Mouse (Mus musculus): Measurements from ENCODE around the gene Mdp1. TPM values are rescaled to one million over a fixed set of nuclear protein-coding genes. Genes with fewer than 3 reads are reported as not detected.

Mdp1 gene
- polyA plus RNA-seq, 1 experiment from 2014 or later: 64.9 TPM

DNA sequence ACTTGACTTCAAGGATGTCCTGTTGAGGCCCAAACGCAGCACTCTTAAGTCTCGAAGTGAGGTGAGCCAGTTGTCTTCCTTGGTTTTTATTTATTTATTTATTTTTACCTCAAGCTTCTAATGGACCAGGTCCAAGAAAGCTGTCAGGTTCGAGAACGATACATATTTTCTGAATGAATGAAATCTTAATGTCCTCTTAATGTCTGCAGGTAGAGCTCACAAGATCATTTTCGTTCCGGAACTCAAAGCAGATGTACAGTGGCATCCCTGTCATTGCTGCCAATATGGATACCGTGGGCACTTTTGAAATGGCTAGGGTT lies 12.4 kb upstream of the Mdp1 start:
- WGBS: 74% methylated on average over 7 of the region's 7 CpGs
- H3K36me3 ChIP-seq: peaks cover 30% of the 10 kb centered on the region
- H3K9ac ChIP-seq: peak overlapping the region; percentile 64
- no peak for ATAC-seq (ENCODE audit: insufficient number of reproducible peaks, insufficient read depth, low FRiP score, low TSS enrichment)
- H3K27ac ChIP-seq: no peak overlapping the region
- H3K9me3 ChIP-seq: no peaks in the 10 kb centered on the region
- H3K4me1 ChIP-seq: peaks cover 16% of the 10 kb centered on the region; the same call in 1 of the 2 replicates
- no peaks in the 10 kb centered on the region for H3K27me3 ChIP-seq
- H3K4me3 ChIP-seq: peak overlapping the region; percentile 78
- H3K4me2 ChIP-seq (replicated peaks): peak overlapping the region; percentile 86

DNA sequence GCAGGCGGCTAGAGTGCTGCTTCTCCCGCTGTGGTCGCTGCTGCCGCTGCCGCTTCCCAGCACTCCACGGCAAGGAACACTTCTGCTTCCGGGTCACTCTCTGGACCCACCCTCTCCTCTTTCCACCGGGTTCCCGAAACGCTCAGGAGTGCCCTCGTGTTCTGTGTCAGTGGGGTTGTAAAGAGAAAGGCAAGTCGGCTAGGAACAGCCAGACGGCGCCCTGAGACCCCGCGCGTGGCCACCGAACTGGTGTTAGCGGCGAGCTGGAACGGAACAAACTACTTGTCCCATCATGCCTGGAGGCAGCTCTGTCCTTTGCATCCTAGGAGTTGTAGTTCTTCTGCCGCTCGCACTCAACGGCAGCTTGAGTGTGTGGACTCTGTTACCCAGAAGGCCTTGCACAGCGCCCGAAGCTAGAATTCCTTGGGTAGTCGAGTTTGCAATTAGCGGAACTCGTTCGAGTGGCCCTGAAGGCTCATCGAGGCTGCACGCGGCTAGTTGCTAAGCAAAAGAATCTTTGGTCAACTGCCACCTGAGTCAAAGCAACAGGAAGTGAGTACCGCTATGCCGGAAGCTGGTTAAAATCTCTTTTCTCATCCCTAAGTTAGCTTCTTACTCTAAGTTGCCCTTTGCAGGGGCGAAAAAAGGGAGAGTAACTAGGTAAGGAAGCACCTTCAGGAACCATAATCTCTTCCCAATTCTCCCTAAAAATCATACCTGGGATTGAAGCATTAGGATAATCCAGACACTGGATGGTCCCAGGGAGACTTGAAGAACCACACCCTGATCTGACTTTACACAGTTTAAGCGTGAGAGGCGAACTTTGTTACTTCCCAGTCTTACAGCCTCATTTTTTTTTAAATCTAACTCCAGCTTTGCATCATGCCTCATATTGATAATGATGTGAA lies 11.8 kb upstream of the Mdp1 start, which contains the start of the genes Gmpr2 and Nedd8:
Gmpr2 (plus strand) TSS at position 109 of the 908 bp plus-strand sequence.
Nedd8 (minus strand) TSS at position 292 of the 908 bp plus-strand sequence.
- peak within 1 kb of the TSS; percentile 78 for H3K4me3 ChIP-seq
- H3K27ac ChIP-seq: peak within 1 kb of the TSS; percentile 85
- WGBS: under 1% methylated on average over 38 of the region's 38 CpGs
- H3K4me2 ChIP-seq (replicated peaks): peak within 1 kb of the TSS; percentile 86
- no peaks in the 10 kb centered on the region for H3K27me3 ChIP-seq
- H3K9ac ChIP-seq: peak within 1 kb of the TSS; percentile 78
- ATAC-seq (ENCODE audit: insufficient number of reproducible peaks, insufficient read depth, low FRiP score, low TSS enrichment): peak; percentile 97
- H3K4me1 ChIP-seq: peaks cover 16% of the 10 kb centered on the region; the same call in 1 of the 2 replicates
- peaks cover 24% of the 10 kb centered on the region for H3K36me3 ChIP-seq
- no peaks in the 10 kb centered on the region for H3K9me3 ChIP-seq

DNA sequence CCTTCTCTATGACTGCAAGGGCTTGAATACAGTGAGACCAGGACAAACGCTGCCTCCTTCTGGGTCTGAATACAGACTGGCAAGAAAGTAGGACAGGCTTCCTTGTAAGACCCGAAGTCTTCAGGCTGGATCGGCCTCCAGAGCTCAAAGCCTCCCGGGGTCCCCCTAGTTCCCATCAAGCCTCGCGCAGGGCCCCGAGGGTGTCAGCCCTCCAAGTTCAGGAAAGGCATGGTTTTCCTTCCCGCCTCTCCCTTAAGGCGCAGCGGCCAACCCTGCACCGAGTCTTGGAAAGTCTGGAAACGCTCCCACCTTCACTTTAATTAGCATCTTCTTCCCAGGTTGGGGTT lies 11.2 kb upstream of the Mdp1 start:
- no peaks in the 10 kb centered on the region for H3K9me3 ChIP-seq
- WGBS: under 1% methylated on average over 12 of the region's 12 CpGs
- H3K4me2 ChIP-seq (replicated peaks): peak overlapping the region; percentile 86
- H3K4me1 ChIP-seq: peaks cover 16% of the 10 kb centered on the region; the same call in 1 of the 2 replicates
- H3K4me3 ChIP-seq: peak overlapping the region; percentile 78
- peak overlapping the region; percentile 78 for H3K9ac ChIP-seq
- ATAC-seq (ENCODE audit: insufficient number of reproducible peaks, insufficient read depth, low FRiP score, low TSS enrichment): peak; percentile 50
- H3K27me3 ChIP-seq: no peaks in the 10 kb centered on the region
- H3K36me3 ChIP-seq: peaks cover 23% of the 10 kb centered on the region
- H3K27ac ChIP-seq: peak overlapping the region; percentile 85

DNA sequence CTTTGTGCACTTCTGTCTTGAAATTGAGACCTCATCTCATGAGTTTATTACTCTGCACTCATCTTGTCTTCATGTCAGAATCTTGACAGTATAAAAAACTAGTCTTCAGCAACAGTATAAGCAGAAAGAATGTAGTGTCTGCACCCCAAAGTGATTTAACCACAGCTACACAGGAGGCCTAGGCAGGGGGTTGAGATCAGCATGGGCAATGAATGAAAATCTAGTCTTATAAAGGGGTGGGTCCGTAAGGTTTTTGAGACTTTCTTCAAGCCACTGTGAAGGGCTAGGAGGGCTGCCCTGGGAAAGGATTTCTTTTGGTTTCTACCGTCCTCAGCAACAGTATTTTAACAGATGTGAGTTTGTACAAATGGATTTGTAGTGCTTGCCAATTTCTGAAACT lies 328 bp upstream of the Mdp1 start:
- Histone ChIP-seq H3K4me3 (peak overlapping the region; percentile 62), H3K4me2 (replicated peaks) (peak overlapping the region; percentile 51), H3K27me3 (no peaks in the 10 kb centered on the region), H3K9me3 (no peaks in the 10 kb centered on the region), H3K27ac (0 out of 2 replicates have a peak overlapping the region, but pooled peaks have one; percentile 83), H3K9ac (no peak overlapping the region), H3K36me3 (peaks cover 33% of the 10 kb centered on the region), H3K4me1 (peaks cover 5% of the 10 kb centered on the region; the same call in 1 of the 2 replicates)
- no peak for ATAC-seq (ENCODE audit: insufficient number of reproducible peaks, insufficient read depth, low FRiP score, low TSS enrichment)
- WGBS: 56% methylated on average over 2 of the region's 2 CpGs

DNA sequence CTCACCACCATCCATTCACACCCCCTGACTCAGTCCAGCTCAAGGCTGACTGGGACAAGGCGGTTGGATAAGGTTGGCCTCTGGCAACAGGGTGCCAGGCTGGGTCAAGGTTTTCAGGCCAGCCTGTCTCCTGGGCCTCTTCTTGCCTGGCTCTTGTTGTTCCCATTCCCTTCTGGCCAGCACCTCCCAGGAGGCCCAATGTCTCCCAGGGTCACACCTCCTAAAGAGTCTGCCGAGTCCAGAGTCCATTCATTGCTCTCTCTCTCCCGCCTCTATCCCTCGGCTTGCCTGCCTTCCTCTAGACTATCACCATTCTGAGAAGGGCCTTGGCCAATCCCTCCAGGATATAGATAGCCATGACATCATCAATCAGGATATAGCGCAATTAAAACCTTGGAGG lies 2.3 kb downstream of the Mdp1 start:
- no peaks in the 10 kb centered on the region for H3K9me3 ChIP-seq

DNA sequence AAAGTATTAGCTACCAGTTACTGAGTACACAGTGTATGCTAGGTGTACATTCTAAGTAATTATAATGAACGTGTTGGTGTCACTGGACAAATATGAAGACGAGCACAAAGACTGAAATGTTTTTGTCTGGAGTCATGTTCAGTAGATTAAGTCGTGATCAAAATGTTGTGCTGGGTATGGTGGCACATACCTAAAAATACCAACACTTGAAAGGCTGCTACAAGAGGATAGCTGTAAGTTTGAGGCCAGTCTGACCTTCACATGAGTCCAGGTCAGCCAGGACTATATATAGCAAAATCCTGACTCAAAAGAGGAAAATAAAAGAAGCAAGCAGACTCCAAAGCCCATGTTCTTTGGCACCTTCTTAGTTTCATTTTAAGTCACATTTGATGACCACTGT lies 3.4 kb downstream of the Mdp1 start:
- ATAC-seq (ENCODE audit: insufficient number of reproducible peaks, insufficient read depth, low FRiP score, low TSS enrichment): no peak
- H3K9me3 ChIP-seq: no peaks in the 10 kb centered on the region
- H3K27ac ChIP-seq: no peak overlapping the region
- H3K4me1 ChIP-seq: peaks cover 5% of the 10 kb centered on the region; the same call in 1 of the 2 replicates
- H3K9ac ChIP-seq: no peak overlapping the region
- WGBS: 86% methylated on average over 3 of the region's 3 CpGs
- no peak overlapping the region for H3K4me3 ChIP-seq
- peaks cover 16% of the 10 kb centered on the region for H3K36me3 ChIP-seq
- H3K27me3 ChIP-seq: no peaks in the 10 kb centered on the region
- H3K4me2 ChIP-seq (replicated peaks): no peak overlapping the region

More for the DNA sequence above, 2.3 kb downstream of the Mdp1 start:
- Histone ChIP-seq H3K9ac (no peak overlapping the region), H3K4me3 (no peak overlapping the region), H3K36me3 (peaks cover 21% of the 10 kb centered on the region), H3K4me2 (replicated peaks) (no peak overlapping the region), H3K27ac (no peak overlapping the region), H3K4me1 (peaks cover 5% of the 10 kb centered on the region; the same call in 1 of the 2 replicates), H3K27me3 (no peaks in the 10 kb centered on the region)
- WGBS: 93% methylated on average over 5 of the region's 5 CpGs
- no peak for ATAC-seq (ENCODE audit: insufficient number of reproducible peaks, insufficient read depth, low FRiP score, low TSS enrichment)

DNA sequence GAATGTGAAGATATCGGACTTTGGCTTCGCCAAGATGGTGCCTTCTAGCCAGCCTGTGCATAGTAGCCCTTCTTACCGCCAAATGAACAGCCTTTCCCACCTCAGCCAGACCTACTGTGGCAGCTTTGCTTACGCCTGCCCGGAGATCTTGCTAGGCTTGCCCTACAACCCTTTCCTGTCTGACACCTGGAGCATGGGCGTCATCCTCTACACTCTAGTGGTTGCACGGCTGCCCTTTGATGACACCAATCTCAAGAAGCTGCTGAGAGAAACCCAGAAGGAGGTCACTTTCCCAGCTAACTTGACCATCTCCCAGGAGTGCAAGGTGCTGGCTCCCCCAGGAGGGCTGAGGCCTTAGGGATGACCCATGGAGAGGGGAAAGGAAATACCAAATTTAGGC lies 8.8 kb downstream of the Mdp1 start:
- ATAC-seq (ENCODE audit: insufficient number of reproducible peaks, insufficient read depth, low FRiP score, low TSS enrichment): no peak
- no peak overlapping the region for H3K4me2 ChIP-seq (replicated peaks)
- no peaks in the 10 kb centered on the region for H3K27me3 ChIP-seq
- 83% methylated on average over 7 of the region's 7 CpGs for WGBS
- H3K9me3 ChIP-seq: no peaks in the 10 kb centered on the region
- no peaks in the 10 kb centered on the region for H3K4me1 ChIP-seq
- H3K4me3 ChIP-seq: no peak overlapping the region
- peaks cover 6% of the 10 kb centered on the region; the same call in 1 of the 2 replicates for H3K36me3 ChIP-seq
- H3K9ac ChIP-seq: no peak overlapping the region
- no peak overlapping the region for H3K27ac ChIP-seq

DNA sequence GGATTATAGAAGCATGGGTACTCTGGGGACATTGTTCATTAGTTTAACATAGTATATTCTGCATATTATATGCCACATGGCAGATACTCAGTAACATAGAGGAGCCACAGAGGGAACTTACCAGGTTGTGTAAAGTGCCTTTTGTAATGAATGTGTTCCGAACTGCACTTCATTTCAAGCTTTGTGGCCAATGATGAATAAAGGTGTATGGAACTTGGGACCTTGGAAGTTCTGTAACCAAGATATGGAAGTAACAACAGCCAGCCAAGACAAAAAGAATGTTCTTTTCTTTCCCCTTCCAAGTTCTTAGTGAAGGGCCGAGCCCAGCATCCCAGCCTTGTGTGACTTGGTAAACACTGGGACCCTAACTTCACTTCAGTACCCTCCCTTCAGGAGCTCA lies 10.4 kb downstream of the Mdp1 start, which contains the start of gene Tssk4:
Tssk4 (plus strand) TSS at position 301 of the 400 bp plus-strand sequence.
- Histone ChIP-seq H3K9ac (no peak within 1 kb of the TSS), H3K4me1 (peaks cover 3% of the 10 kb centered on the region)
- WGBS: 93% methylated on average over 2 of the region's 2 CpGs

DNA sequence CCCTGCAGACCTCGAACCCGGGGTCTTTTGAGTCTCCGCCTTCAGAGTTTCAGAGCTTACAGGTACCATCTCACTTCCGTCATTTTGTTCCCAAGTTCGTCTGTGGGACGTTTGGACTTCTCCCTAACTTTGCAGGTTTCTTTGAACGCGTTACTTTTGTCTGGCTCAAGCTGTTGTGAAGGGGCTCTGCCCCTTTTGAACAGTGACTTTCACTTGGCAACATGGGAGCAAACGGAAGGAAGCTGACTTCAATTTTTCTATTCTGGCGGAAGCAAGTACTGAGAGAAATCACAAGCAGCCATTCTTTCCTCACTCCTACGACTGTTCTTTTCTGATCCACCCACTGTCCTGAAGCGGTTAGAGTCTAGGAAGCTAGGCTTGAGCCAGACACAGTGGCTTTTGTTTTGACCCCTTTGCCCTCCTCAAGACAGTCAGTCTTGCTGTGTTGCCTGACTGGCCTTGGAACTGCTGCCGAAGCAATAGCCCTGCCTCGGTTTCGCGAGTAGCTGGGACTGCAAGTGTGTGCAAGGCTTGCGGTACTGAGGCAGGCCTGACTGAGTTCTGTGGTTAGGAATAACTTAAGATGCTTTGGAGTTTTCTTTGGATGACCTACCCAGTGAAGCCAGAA lies 15.9 kb downstream of the Mdp1 start:
- WGBS: 20% methylated on average over 17 of the region's 17 CpGs
- Histone ChIP-seq H3K36me3 (peaks cover 33% of the 10 kb centered on the region), H3K9me3 (no peaks in the 10 kb centered on the region), H3K4me3 (peak overlapping the region; percentile 95), H3K4me2 (replicated peaks) (peak overlapping the region; percentile 92), H3K9ac (peak overlapping the region; percentile 96), H3K4me1 (peaks cover 19% of the 10 kb centered on the region), H3K27me3 (no peaks in the 10 kb centered on the region), H3K27ac (peak overlapping the region; percentile 26)
- no peak for ATAC-seq (ENCODE audit: insufficient number of reproducible peaks, insufficient read depth, low FRiP score, low TSS enrichment)

More for the DNA sequence above, 10.4 kb downstream of the Mdp1 start, which contains the start of gene Tssk4:
- peaks cover 11% of the 10 kb centered on the region; the same call in 1 of the 2 replicates for H3K36me3 ChIP-seq
- no peak within 1 kb of the TSS for H3K4me2 ChIP-seq (replicated peaks)
- no peaks in the 10 kb centered on the region for H3K27me3 ChIP-seq
- no peak within 1 kb of the TSS for H3K4me3 ChIP-seq
- H3K27ac ChIP-seq: no peak within 1 kb of the TSS
- ATAC-seq (ENCODE audit: insufficient number of reproducible peaks, insufficient read depth, low FRiP score, low TSS enrichment): no peak
- H3K9me3 ChIP-seq: no peaks in the 10 kb centered on the region

DNA sequence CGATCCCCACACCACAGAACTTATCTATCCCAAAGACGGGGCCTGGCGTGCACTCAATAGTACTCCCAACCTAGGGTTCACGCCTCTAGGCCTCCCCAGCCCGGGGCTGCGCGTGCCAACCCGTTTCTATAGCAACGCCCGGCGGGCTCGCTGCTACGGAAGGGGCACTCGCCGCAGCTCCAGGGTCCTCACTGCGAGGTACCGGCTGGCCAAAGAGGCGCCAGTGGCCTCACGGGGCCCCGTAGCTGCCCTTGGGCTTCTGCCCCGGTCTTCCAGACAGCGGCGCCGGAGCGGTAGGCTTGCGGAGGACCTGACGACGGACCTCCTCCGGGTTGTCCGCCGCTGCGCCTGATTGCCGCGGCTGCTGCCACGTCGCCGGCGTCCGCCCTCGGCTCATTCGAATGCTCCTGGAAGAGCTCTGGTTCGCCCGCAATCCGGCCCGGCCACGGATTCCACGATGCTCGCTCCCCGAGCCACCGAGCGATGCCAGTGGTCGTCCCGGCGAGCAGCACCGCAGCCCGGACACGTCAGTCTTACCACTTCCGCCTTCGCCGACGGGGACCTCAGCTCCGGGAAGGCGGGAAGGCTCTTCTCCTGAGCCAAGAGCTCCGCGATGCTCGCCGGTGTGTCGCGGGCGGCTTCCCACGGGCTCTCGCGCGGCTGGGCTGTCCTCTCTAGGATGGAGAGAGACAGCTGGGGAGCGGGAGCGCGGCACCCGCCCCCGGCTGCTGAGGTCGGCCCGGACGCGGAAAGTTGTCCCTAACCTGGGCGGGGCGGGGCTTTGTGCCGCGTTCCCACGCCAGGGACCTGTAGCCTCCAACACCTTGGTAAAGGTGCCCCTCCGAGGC lies 17.0 kb downstream of the Mdp1 start, which contains the start of gene Tm9sf1:
Tm9sf1 (minus strand) TSS at position 747 of the 848 bp plus-strand sequence.
- no peaks in the 10 kb centered on the region for H3K27me3 ChIP-seq
- H3K36me3 ChIP-seq: peaks cover 43% of the 10 kb centered on the region
- no peaks in the 10 kb centered on the region for H3K9me3 ChIP-seq
- peak within 1 kb of the TSS; percentile 88 for H3K27ac ChIP-seq
- ATAC-seq (ENCODE audit: insufficient number of reproducible peaks, insufficient read depth, low FRiP score, low TSS enrichment): peak; percentile 82
- H3K9ac ChIP-seq: peak within 1 kb of the TSS; percentile 96
- peak within 1 kb of the TSS; percentile 92 for H3K4me2 ChIP-seq (replicated peaks)
- peaks cover 19% of the 10 kb centered on the region for H3K4me1 ChIP-seq
- H3K4me3 ChIP-seq: peak within 1 kb of the TSS; percentile 95
- WGBS: under 1% methylated on average over 89 of the region's 89 CpGs

DNA sequence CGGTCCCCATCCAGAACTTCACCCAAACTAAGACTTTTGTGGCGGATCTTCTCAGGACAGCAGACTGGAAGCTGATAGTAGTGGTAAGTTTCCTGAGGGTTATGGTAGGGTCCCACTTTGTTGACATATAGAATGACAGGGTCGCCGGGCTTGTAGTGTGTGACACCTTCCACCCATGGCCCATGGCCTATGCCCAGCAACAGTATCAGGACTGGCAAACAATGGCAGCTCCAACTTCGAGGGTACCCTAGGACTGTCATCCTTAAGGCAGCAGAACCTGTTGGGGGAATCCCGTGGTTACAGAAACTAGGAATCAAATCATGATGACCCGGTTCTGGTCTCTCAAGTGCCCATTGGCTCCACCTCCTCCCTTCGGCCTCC lies 17.6 kb downstream of the Mdp1 start:
- H3K36me3 ChIP-seq: peaks cover 49% of the 10 kb centered on the region
- ATAC-seq (ENCODE audit: insufficient number of reproducible peaks, insufficient read depth, low FRiP score, low TSS enrichment): no peak
- H3K9ac ChIP-seq: peak overlapping the region; percentile 96

More for the DNA sequence above, 17.6 kb downstream of the Mdp1 start:
- H3K4me1 ChIP-seq: peaks cover 19% of the 10 kb centered on the region
- H3K4me3 ChIP-seq: peak overlapping the region; percentile 95
- H3K9me3 ChIP-seq: no peaks in the 10 kb centered on the region
- peak overlapping the region; percentile 92 for H3K4me2 ChIP-seq (replicated peaks)
- peak overlapping the region; percentile 88 for H3K27ac ChIP-seq
- no peaks in the 10 kb centered on the region for H3K27me3 ChIP-seq
- WGBS: 20% methylated on average over 8 of the region's 8 CpGs
